Mouse (Mus musculus) WW6 (cell line): ENCODE results near the gene Rapgef1.
A peak's percentile ranks its signal among the peaks of the same experiment; 100 is the strongest.
"Not testable (repeated sequence)": the region's sequence is repeated elsewhere in the genome, so short reads cannot be mapped to it uniquely, and the experiment has no call there.

Source experiments
- DNase-seq: peaks from one replicate; pipeline ENCODE4 v3.0.0-alpha.2; 2013; ENCODE audit warnings: low read depth, low spot score

Gene Rapgef1

DNA sequence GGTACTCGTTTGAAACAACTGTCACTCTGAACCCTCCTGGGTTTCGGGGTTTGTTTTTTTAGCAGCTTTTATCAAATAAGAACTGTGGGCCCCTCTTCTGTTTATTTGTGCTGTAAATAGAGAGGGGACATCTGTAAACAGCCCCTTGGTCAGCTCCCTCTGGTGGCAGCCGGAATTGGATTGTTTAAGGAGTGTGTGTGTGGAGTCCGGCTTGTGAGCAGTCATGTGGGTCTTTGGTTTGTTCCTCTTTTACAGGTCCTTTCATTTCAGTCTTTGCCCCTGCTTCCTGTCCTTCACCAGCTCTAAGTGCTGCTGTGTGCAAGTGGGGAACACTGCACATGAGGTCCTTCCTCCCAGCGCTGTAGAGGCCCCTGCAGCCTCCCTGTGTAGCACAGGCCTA, 119.8 kb downstream of the Rapgef1 start:
- DNase-seq: no peak

DNA sequence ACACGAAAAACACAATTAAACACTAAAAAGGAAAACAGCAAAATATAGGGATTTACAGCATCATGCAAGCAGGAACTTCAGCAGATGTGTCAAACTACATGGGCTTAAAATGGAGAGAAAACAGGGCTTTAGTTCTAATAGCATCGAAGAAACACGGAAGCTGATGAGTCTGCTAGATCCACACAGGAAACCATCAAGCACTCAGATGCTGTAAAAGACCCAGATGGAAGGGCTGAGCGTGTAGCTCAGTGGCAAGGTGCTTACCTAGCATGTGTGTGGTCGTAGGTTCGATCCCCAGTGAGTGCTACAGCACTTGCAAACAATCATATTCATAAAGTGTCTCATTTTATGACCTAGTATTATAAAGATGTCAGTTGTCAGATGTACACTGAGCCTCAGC, 121.7 kb downstream of the Rapgef1 start:
- DNase-seq: no peak

GRCm38 (mm10) chr2:29744256-29744655, 124.7 kb downstream of the Rapgef1 start:
- DNase-seq: no peak

GRCm38 (mm10) chr2:29747188-29747782, 127.8 kb downstream of the Rapgef1 start:
- DNase-seq: no peak

DNA sequence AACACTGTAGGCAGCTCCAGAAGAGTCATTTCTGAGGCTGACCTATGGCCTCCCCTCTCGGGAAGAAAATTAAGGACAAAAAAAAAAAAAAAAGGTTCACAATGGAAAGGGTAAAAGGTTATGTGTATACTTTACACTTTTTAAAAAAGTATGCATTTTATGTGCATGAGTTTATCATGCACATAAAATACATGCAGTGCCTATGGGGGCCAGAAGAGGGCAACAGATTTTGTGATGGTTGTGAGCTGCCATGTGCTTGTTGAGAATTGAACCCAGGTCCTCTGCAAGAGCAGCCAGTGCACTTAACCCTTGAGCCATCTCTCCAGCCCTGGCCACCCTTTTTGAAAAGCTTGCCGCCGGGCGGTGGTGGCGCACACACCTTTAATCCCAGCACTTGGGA, 128.3 kb downstream of the Rapgef1 start:
- DNase-seq: no peak

DNA sequence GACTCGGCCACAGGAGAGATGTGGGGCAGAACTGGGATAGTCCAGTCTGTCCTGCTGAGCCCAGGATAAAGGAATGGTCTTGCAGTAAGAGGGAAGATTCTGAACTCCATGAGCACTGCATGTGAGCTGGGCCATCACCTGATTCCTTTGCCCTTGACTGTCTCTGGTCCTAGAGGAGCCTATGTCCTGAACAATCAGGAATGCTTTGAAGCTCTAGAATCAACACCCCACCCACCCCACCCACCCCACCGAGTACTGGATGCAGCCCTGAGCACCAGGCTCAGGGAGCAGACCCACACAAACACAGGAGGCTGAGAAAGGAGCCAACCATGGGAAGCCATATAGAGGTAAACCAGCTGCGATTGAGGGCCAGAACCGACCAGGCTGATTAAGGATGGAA, 129.0 kb downstream of the Rapgef1 start:
- DNase-seq: no peak

- DNase-seq: no peak
Observed at GRCm38 (mm10) chr2:29751497-29751896, 132.0 kb downstream of the Rapgef1 start, which contains the start of gene Gm13420. Gene Gm13420, minus strand, starts transcription at chr2:29751685.

DNA sequence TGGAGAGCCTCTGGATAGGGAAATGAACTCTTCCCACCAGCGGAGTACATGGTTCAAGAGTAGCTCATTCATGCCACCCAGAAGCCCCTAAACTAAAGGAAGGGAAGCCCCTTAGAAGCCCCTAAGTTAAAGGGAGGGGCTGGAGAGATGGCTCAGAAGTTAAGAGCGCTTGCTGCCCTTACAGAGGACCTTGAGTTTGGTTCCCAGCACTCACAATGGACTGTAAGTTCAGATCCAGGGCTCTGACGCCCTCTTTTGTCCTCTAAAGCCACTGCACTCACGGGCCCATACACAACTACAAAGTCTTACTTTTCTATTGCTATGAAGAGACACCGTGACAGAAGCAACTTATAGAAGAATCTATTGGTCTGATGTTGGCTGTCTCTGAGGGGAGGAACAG, 132.9 kb downstream of the Rapgef1 start:
- DNase-seq: no peak

- DNase-seq: no peak
Observed at GRCm38 (mm10) chr2:29755693-29756092, 136.2 kb downstream of the Rapgef1 start.

- no peak for DNase-seq
Observed at GRCm38 (mm10) chr2:29764831-29765230, 145.3 kb downstream of the Rapgef1 start.

DNA sequence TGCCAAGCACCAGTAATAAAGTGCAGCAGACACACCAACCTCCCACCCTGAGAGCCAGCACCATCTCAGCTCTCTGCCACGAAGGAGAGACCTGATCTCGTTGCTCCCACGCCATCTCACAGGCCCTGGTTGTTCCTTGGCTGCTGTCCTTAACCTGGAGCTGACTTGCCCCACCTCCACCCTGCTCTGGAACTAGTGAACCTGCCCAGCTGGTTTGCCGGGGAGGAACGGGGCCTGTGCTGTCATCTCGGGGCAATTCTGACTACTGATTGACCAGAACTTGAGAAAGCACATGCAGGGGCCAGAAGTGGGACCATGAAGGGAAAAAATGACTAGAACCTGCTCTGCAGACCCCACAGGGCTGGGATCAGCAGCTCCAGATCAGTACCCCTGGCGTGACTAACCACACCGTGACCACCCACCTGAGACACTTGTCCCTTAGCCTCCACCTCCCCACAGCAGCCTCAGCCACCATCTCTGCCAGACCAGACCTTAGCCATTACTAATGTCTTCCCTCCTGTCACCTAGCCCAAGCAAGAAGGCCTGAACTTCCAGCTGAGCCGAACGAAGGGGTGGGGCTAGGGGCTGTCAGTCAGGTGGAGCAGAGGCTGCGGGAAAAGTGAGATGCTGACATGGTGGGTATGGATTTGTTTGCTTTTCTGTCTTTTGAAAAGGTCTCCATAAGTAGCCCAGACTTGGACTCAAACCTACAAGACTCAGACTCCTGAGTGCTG, 148.6 kb downstream of the Rapgef1 start:
- DNase-seq: no peak

DNA sequence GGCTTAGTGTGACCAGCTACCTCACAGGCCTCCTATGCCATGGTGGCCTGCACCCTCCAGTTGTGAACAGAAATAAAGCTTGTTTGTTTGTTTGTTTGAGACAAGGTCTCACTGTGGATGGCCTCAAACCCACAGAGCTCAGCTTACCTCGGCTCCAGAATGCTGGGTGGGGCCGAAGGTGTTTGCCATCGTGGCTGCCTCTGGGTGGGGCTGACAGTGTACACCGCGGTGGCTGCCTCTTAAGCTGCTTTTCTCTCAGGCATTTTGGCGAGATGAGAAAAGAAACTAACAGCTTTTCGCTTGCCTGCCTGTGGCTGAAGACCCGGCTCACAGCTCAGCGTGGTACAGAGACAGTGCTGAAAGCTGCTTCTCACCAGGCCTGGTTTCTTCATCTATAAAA, 149.4 kb downstream of the Rapgef1 start:
- DNase-seq: no peak

DNA sequence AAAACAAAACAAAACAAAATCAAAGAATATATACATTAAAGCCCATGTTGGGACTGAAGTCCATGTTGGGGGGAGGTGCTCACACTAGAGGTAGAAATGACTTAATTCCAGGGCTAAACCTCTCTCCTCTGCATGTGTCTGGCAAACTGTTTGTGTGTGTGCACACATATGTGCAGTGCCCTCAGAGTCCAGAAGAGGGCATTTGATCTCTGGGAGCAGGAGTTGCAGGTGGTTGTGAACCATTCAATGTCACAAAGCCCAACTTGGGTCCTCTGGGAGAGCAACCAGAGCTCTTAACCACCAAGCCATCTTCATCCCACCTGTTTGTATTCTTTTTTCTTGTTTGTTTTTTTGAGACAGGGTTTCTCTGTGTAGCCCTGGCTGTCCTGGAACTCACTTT, 150.6 kb downstream of the Rapgef1 start:
- DNase-seq: no peak

GRCm38 (mm10) chr2:29771611-29772461, 152.3 kb downstream of the Rapgef1 start:
- no peak for DNase-seq

DNA sequence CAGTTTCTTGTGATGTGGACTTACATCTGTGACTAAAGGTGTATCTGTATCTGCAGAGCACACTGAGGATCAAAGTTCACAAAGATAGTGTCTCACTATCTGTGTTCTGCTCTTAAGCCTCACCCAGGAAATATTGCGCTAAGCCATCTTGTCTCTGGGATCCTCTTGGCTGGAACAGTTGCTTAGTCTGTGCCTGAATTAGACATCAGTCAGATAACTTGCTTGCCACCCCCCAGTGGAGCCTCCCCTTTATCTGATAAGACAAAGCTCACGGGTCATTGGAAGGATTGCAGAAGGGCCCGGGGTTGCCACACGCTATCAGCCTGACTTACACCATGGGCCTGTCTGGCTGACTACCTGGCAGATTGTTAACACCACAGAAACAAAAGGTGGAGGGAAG, 153.8 kb downstream of the Rapgef1 start:
- no peak for DNase-seq

DNA sequence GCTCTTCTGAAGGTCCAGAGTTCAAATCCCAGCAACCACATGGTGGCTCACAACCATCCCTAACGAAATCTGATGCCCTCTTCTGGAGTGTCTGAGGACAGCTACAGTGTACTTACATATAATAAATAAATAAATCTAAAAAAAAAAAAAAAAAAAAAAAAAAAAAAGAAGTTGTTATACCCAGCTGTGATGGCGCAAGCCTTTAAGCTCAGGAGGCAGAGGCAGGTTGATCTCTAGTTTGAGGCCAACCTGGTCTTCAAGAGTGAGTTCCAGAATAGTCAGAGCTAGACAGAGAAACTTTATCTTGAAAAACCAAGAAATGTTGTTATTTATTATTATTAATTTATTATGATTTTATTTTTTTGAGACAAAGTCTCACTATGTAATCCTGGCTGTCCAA, 161.7 kb downstream of the Rapgef1 start:
- not testable (repeated sequence) for DNase-seq

GRCm38 (mm10) chr2:29784290-29784689, 164.8 kb downstream of the Rapgef1 start:
- DNase-seq: no peak

DNA sequence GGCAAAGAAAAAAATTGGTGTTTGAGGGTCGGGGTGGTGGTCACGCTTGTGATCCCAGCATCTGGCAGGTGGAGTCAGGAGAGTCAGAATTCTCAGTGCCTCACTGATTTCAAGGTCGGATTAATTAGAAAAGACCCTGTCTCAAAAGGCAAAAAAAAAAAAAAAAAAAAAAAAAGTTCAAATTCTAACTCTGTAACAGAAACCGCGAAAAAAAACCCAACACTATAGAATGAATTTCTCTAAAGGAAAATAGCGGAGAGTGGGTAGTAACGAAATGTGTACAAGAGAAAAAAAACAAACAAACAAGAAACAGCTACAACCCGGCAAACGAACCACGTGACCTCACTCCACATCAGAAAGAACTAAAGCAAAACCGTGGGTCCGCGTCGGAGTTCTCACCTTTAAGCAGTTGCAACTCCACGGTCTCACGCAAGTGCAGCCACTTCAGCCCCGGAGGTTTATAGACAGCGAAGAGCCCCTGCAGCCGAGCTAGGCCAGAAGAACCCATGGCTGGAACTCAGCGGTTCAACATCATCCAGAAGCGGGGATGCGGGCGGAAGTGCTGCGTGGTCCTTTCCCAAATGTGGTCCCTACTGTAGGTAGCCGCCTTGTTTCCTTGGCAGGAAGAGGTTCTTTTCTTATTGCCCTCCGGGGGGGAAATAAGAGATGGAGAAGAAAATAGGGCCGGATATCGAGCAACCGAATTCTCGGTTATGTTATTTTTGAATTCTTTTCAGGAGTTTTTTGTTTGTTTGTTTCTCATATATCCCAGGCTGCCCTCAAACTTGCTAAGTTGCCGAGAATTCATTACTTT, 167.8 kb downstream of the Rapgef1 start, which contains the start of gene Coq4:
TSS of gene Coq4 (plus strand) at position 390 of the 814 bp plus-strand sequence.
- peak; percentile 86 for DNase-seq

- peak; percentile 68 for DNase-seq
Observed at GRCm38 (mm10) chr2:29787937-29788681, 168.6 kb downstream of the Rapgef1 start, which contains the start of gene Trub2. Gene Trub2, minus strand, starts transcription at chr2:29788502.
